Mouse (Mus musculus) hindbrain, postnatal 0 days (tissue): ENCODE results near the gene Acox2. TPM values are rescaled to one million over a fixed set of nuclear protein-coding genes. Genes with fewer than 3 reads are reported as not detected.

Experiments used
- ATAC-seq: fragments of 200-750 bp; cut with Nextera tagmentation; 2 replicates; pipeline ENCODE4 v1.8.0; 2017; ENCODE audit warnings: mild to moderate bottlenecking, moderate TSS enrichment, moderate library complexity
- DNase-seq: peaks from one replicate; pipeline ENCODE4 v3.0.0-alpha.2; 2015; ENCODE audit warnings: low spot score
- H3K27ac ChIP-seq: fragments of 300-500 bp; sonication (generic); 2 replicates; pipeline ENCODE4 v1.5.1; 2014; ENCODE audit warnings: mild to moderate bottlenecking
- H3K27me3 ChIP-seq: fragments of 300-500 bp; sonication (generic); 2 replicates; pipeline ENCODE4 v1.6.1; 2014; ENCODE audit warnings: low read length, mixed read lengths; ENCODE audit not compliant: insufficient read depth
- H3K36me3 ChIP-seq: fragments of 300-500 bp; sonication (generic); 2 replicates; pipeline ENCODE4 v1.6.1; 2014; ENCODE audit warnings: low read length, mixed read lengths; ENCODE audit not compliant: insufficient read depth
- H3K4me1 ChIP-seq: fragments of 300-500 bp; sonication (generic); 2 replicates; pipeline ENCODE4 v1.6.1; 2014; ENCODE audit warnings: antibody characterized with exemption, low read length, mixed read lengths; ENCODE audit not compliant: insufficient read depth
- H3K4me2 ChIP-seq: fragments of 300-500 bp; sonication (generic); 2 replicates; pipeline ENCODE4 v1.6.1; 2014; ENCODE audit warnings: low read depth, mild to moderate bottlenecking, low read length, moderate library complexity, mixed read lengths
- H3K4me3 ChIP-seq: fragments of 300-500 bp; sonication (generic); 2 replicates; pipeline ENCODE4 v1.5.1; 2014; ENCODE audit warnings: low read length
- H3K9ac ChIP-seq: fragments of 300-500 bp; sonication (generic); replicated peaks from 2 replicates; pipeline ENCODE4 v1.6.1; 2014; ENCODE audit warnings: mild to moderate bottlenecking, low read length, moderate library complexity, mixed read lengths
- H3K9me3 ChIP-seq: fragments of 300-500 bp; sonication (generic); 2 replicates; pipeline ENCODE4 v1.6.1; 2016; ENCODE audit warnings: low read length, mixed read lengths
- CTCF ChIP-seq: IDR thresholded peaks from 2 replicates; pipeline ENCODE4 v1.5.1; 2016; ENCODE audit warnings: antibody characterized with exemption, control low read depth, low read depth
- WGBS: fragments of 180-500 bp; shearing (Covaris S2); extraction: QIAGEN DNeasy Blood & Tissue Kit; methylation state at CpG from one replicate; pipeline ENCODE4 v1.1.7; 2014; 5-methylcytosine and 5-hydroxymethylcytosine counted together
- polyA plus RNA-seq: library from polyadenylated mRNA; unstranded; fragments of >200 nt; fragmentation: Nextera tagmentation; extraction: Ambion mirVana; gene quantifications from 2 replicates; pipeline ENCODE4 v1.2.1, GENCODE M21; 2015
- total RNA-seq: library from RNA; depleted of rRNA; stranded (reverse); fragments of >200 nt; gene quantifications from 2 replicates; pipeline ENCODE4 v1.2.3, GENCODE M21; 2014

Acox2 gene
- total and polyA plus RNA-seq, 2 experiments from 2014 or later = 0.41 TPM; not detected in 1

DNA sequence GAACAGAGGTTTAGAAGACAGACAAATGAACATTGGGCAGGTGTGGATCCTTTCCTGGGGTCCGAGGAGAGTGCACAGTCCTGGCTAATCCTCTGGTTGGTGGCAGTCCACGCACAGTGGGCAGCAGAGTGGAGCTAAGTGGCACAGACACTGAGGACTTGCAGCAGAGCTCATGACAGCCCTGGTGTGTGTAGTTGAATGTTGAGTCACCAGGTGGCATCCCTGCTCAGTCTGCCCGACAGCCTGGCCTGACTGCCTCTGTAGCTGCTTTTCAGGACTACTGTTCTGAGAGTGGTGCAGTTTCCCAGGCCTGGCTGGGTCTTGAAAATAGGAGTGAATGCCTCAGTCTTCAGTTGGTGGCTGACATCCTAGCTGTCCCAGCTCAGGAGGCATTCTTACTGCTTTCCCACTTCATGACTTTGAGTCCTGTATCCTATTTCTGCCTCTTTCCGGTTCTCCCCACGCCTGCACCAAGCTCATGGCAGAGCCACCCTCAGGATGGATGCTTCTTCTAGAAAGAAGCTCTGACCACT is 16.7 kb downstream of the Acox2 start:
- Histone ChIP-seq H3K9me3 (no peaks in the 10 kb centered on the region), H3K4me3 (no peak overlapping the region), H3K4me1 (no peaks in the 10 kb centered on the region), H3K4me2 (no peak overlapping the region), H3K36me3 (no peaks in the 10 kb centered on the region), H3K27ac (no peak overlapping the region), H3K9ac (peak overlapping the region; percentile 18; the same call in 1 of the 2 replicates), H3K27me3 (no peaks in the 10 kb centered on the region)
- DNase-seq (peak; percentile 73), ATAC-seq (peak; percentile 89)
- WGBS = 60% methylated on average over 5 of the region's 5 CpGs
- peak; percentile 77 for TF ChIP-seq CTCF

DNA sequence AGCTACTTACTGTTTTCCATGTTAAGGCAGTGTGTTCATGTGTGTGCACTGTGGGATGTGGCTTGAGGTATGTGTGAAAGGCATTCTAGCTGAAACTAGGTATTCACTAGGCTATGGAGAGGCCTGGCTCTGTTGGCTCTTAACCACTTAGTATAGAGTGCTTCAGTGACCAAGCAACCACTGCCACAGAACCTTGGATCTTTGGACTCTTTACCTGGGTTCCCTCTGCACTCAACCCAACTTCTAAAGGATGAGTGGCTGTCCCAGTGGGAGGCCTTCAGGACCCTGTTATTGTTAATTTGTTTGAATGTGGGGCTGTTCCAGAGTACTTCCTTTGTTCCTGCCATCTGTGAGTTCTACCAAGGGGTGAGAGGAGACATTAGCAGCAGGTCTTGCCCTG is 17.3 kb downstream of the Acox2 start:
- no peak for TF ChIP-seq CTCF
- H3K36me3 ChIP-seq = no peaks in the 10 kb centered on the region
- ATAC-seq = no peak

DNA sequence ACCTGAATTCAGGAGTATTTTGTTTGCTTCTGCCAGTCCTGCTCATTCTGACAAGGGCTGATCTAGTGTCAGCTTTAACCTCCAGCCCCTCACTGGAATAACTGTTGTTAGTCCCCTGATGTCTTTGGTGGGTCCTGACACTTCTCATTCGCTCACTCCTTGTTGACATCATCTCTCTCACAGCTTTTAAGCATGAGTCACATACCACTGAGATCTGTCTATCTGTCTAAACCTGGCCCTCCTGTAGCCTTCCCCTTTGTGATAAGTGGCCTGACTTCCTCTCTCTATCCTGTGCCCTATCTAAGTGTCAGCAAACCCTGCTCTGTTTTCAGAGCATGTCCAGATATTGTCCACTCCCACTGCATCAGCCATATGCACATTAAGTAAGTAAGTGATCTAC is 25.9 kb downstream of the Acox2 start:
- Histone ChIP-seq H3K9me3 (no peaks in the 10 kb centered on the region), H3K9ac (no peak overlapping the region), H3K27me3 (no peaks in the 10 kb centered on the region), H3K4me3 (no peak overlapping the region), H3K36me3 (no peaks in the 10 kb centered on the region), H3K27ac (no peak overlapping the region), H3K4me1 (no peaks in the 10 kb centered on the region), H3K4me2 (no peak overlapping the region)
- DNase-seq = no peak
- TF ChIP-seq CTCF = no peak
- no peak for ATAC-seq
- WGBS = 79% methylated on average over 1 of the region's 1 CpGs

More for the DNA sequence above, 17.3 kb downstream of the Acox2 start:
- Histone ChIP-seq H3K9me3 (no peaks in the 10 kb centered on the region), H3K4me1 (no peaks in the 10 kb centered on the region), H3K27me3 (no peaks in the 10 kb centered on the region), H3K4me3 (no peak overlapping the region), H3K9ac (no peak overlapping the region), H3K27ac (no peak overlapping the region), H3K4me2 (no peak overlapping the region)
- no peak for DNase-seq

DNA sequence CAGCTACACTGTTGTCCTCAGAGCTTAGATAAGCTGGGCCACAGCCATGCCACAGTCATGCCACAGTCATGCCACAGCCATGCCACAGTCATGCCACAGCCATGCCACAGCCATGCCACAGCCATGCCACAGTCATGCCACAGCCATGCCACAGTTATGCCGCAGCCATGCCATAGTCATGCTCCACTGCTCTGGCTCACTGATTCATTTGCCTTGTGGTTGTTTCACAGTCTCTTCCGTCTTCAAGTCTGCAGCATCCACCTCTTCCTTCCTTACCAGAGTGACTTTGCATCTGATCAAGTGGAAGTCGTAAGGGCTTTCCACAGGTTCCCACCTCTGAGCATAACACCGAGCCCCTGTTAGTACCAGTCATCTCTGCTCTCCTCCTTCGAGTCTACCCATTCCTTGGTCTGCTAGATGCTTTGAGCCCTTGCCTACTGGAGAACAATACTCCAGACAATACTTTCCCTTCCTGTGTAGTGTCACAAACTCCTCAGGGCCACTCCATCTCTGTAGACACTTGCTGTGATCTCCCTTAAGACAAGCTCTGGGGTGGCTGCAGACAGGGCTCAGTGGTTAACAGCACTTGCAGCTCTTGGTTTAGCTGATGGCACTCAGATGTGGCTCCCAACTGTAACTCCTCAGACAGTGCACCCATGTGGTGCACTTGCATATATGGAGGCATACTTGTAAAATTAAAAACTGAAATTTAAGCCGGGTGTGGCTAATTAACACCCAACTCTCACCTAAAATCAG is 26.8 kb downstream of the Acox2 start:
- 93% methylated on average over 6 of the region's 6 CpGs for WGBS
- DNase-seq (no peak), ATAC-seq (no peak)
- H3K9me3 ChIP-seq = no peaks in the 10 kb centered on the region
- no peak overlapping the region for H3K4me3 ChIP-seq
- no peak overlapping the region for H3K9ac ChIP-seq
- H3K27me3 ChIP-seq = no peaks in the 10 kb centered on the region
- H3K4me2 ChIP-seq = no peak overlapping the region
- H3K36me3 ChIP-seq = no peaks in the 10 kb centered on the region
- no peak overlapping the region for H3K27ac ChIP-seq
- no peaks in the 10 kb centered on the region for H3K4me1 ChIP-seq
- no peak for TF ChIP-seq CTCF

DNA sequence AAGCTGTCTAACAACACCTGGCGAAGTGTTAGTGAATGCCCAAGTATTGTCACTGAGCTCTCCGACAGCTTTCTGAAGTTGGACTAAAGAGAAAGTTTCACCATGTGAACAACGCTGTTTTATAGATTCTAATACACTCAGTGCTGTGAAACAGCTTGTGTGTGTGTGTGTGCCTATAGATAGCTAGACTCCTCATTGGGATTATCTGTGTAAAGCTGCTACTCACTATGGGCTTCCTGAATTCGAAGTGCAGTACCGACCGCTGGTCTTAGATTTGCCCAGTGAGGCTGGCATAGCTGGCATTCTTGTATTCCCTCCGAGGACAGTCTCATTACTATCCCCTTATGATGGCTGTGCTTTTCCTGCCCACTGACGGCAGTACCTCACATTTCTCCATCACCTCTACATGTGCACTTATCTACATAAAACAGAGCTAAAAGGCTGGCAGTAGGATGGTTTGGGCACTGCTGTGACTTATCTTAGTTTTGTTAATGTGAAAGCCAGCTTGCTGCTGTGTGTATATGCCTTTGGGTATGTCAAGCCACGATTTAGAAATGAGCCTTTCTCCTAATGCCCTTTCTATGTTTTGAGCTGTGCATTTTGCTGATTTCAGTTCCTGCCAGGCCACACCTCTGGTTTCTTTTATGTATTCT is 29.7 kb downstream of the Acox2 start:
- Histone ChIP-seq H3K4me2 (no peak overlapping the region), H3K36me3 (no peaks in the 10 kb centered on the region), H3K9ac (no peak overlapping the region), H3K27me3 (no peaks in the 10 kb centered on the region), H3K4me3 (no peak overlapping the region), H3K9me3 (no peaks in the 10 kb centered on the region), H3K27ac (no peak overlapping the region), H3K4me1 (no peaks in the 10 kb centered on the region)
- DNase-seq (no peak), ATAC-seq (no peak)
- no peak for TF ChIP-seq CTCF
- WGBS = 83% methylated on average over 9 of the region's 9 CpGs

DNA sequence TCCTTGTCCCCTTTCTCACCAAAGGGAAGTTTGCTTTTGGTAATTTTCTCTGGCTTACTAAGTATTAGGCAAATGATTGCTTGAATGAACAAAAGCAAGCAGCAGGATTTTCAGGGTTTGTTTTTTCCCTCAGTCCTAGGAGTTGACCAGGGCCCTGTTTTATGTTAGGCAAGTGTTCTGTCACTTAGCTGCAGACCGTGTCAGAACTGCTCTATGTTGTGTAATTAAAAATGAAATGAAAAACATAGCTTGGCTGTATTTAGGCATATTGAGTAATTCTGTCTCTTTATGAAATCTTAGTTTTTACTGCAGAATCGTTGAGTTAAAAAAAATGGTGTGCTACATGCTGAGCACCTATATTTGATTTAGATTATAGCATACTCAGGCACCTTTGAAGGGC is 34.3 kb downstream of the Acox2 start:
- WGBS = 88% methylated on average over 2 of the region's 2 CpGs
- ATAC-seq = no peak
- TF ChIP-seq CTCF = no peak

More for the DNA sequence above, 34.3 kb downstream of the Acox2 start:
- DNase-seq = no peak
- no peak overlapping the region for H3K9ac ChIP-seq
- H3K9me3 ChIP-seq = no peaks in the 10 kb centered on the region
- no peaks in the 10 kb centered on the region for H3K27me3 ChIP-seq
- no peaks in the 10 kb centered on the region; the same call in 1 of the 2 replicates for H3K4me1 ChIP-seq
- H3K4me3 ChIP-seq = no peak overlapping the region
- no peak overlapping the region for H3K4me2 ChIP-seq
- H3K27ac ChIP-seq = no peak overlapping the region
- peaks cover 15% of the 10 kb centered on the region; the same call in 1 of the 2 replicates for H3K36me3 ChIP-seq
